Mouse (Mus musculus): ENCODE results near the gene Tmem240.
"Not testable (repeated sequence)": the region's sequence is repeated elsewhere in the genome, so short reads cannot be mapped to it uniquely, and the experiment has no call there.

Tmem240 gene

GRCm38 (mm10) chr4:155773335-155774078, 38.9 kb downstream of the Tmem240 start:
- DNase-seq, result no peak

- DNase-seq, result peak; percentile 93
These were observed 39.7 kb downstream of the Tmem240 start, which contains the start of gene Vwa1 for GRCm38 (mm10) chr4:155774280-155774754. Gene Vwa1 (minus strand): TSS chr4:155774698.

GRCm38 (mm10) chr4:155774971-155775740, 40.6 kb downstream of the Tmem240 start:
- peak; percentile 63 to 81 for DNase-seq

- peak in 1 of 2 experiments; percentile 49 for DNase-seq
These were observed 41.3 kb downstream of the Tmem240 start for GRCm38 (mm10) chr4:155775855-155776254.

- DNase-seq, result no peak
These were observed 42.2 kb downstream of the Tmem240 start for GRCm38 (mm10) chr4:155776704-155777335.

GRCm38 (mm10) chr4:155777816-155778215, 43.2 kb downstream of the Tmem240 start:
- DNase-seq, result peak in 1 of 2 experiments; percentile 55

- DNase-seq, result no peak
These were observed 44.9 kb downstream of the Tmem240 start for GRCm38 (mm10) chr4:155779498-155779897.

- DNase-seq, result peak in 1 of 2 experiments; percentile 64
These were observed 46.3 kb downstream of the Tmem240 start for GRCm38 (mm10) chr4:155780895-155781294.

GRCm38 (mm10) chr4:155783486-155784080, 49.0 kb downstream of the Tmem240 start:
- no peak for DNase-seq

GRCm38 (mm10) chr4:155784081-155784701, 49.6 kb downstream of the Tmem240 start:
- DNase-seq, result peak; percentile 86 to 87

- no peak for DNase-seq
These were observed 50.6 kb downstream of the Tmem240 start for GRCm38 (mm10) chr4:155785246-155785645.

GRCm38 (mm10) chr4:155785819-155786218, 51.2 kb downstream of the Tmem240 start, which contains the start of gene Tmem88b:
Gene Tmem88b (minus strand): TSS chr4:155785874.
- DNase-seq, result no peak

- DNase-seq, result no peak
These were observed 53.7 kb downstream of the Tmem240 start for GRCm38 (mm10) chr4:155788300-155788699.

- not testable (repeated sequence) for DNase-seq
These were observed 54.2 kb downstream of the Tmem240 start for GRCm38 (mm10) chr4:155788833-155789232.

GRCm38 (mm10) chr4:155790021-155790489, 55.5 kb downstream of the Tmem240 start, which contains the start of gene Ankrd65:
Gene Ankrd65 (plus strand): TSS chr4:155790439.
- DNase-seq, result no peak
